Mouse (Mus musculus): ENCODE data around the gene Nabp2.

The Nabp2 gene

DNA sequence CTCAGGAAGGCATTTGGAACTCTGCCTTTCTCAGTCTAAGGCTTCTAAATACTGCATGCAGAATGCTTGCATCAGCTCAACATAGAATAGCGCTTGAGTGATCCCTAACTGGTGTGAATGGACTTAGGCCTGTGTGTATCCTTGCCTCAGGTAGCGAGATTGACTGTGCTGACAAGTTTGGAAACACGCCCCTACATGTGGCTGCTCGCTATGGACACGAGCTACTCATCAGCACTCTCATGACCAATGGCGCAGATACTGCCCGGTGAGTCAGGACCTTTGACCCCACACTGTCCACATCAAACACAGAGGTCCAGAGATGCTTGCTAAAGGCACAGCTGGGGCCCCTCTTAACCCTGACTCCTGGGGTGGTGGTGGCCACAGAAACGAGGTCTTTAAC lies 28.8 kb downstream of the Nabp2 start:
- DNase-seq = no peak

DNA sequence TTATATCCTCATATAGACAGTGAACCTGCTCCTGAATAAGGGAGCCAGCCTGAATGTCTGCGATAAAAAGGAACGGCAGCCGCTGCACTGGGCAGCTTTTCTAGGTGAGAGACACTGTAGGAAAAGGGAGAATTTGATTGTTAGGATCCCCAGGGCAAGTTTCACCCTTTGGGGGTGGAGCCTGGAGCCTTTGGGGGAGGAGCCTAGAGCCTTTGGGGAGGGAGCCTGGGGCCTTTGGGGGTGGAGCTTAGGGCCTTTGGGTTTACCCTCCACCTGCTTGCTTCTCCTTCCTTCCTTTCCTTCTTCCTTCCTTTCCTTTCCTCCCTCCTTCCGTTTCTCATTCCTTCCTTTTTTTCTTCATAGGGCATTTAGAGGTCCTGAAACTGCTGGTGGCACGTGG lies 30.7 kb downstream of the Nabp2 start:
- DNase-seq = no peak

DNA sequence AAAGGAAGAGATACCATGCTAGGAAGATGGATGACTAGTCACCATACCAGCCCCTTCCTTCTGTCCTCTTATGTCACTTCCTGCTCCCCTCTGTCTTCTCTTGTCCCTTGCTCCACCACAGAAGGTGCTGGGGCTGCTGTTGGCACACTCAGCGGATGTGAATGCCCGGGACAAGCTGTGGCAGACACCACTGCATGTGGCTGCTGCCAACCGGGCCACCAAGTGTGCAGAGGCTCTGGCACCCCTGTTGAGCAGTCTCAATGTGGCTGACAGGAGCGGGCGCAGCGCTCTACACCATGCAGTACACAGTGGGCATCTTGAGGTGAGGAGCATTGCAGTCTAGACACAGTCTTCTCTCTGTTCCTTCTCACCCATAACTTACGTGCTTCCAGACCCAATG lies 32.0 kb downstream of the Nabp2 start:
- DNase-seq = no peak

DNA sequence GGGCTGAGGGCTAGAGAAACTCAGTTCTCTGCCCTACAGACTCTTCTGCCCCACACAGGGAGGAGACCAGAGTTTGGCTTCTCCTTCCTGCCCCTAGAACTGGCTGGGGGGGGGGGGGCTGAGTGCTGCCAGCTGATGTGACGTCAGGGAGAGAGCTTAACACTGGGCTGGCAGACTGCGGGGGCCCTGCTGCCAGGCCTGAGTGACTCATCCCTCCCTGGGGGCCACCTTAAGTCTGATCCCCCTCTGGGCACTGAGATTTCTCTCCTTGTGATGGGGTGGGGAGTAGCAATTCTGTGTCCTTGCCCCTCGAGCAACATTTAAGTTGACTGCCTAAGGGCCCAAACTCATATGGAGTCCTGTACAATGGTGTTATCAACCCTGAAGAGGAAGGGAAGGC lies 32.8 kb downstream of the Nabp2 start:
- DNase-seq = no peak

DNA sequence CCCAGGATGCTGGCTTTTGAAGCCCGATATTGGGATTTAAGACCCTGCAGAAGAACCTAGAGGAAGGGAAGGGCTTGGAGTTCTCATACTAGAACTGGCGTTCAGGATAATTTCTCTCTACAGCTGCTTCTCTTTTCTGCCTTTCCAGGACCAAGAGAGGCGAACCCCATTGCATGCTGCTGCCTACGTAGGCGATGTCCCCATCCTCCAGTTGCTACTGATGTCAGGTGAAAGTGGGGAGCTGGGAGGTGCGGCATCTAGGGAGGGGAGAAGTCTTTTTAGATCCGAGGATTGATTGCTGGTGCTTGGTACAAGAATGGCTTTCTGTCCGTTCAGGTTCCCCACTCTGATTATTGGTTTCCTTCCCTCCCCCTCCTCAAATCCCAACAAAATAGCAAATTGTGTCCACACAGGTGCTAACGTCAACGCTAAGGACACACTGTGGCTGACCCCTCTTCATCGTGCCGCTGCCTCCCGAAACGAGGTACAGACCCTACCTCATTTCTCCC lies 33.3 kb downstream of the Nabp2 start:
- no peak for DNase-seq

DNA sequence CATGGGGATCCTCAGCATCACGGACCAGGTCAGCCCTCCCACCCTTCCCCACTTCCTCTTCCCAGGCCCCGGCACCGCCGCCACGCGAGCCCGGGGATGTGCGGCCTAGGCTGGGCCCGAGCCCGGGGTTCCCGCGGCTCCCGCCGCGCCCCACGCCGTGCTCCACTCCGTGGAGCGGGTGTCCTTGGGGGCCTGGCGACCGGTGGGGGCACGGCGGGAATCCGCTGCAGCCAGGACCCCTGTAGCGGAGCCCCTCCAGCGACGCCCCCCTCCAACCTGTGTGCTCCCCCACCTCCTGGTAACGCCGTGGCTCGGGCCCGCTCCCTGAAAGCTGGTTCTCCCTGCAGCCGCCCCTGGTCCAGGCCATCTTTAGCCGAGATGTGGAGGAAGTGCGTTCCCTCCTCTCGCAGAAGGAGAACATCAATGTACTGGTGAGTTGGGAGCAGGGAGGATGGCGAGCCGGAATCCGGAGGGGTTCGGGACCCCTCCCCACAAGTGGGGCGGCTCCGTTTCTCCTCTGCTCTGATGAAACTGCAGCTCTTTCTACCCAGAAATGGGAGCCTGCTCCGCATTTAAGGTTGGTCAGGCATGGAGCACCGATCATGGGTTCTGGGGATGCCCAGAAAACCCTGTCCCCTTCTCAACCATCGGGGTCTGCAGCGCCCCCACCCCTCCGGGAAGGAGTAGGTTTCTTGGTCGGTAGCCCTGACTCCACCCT lies 33.9 kb downstream of the Nabp2 start:
- DNase-seq = peak; percentile 52

DNA sequence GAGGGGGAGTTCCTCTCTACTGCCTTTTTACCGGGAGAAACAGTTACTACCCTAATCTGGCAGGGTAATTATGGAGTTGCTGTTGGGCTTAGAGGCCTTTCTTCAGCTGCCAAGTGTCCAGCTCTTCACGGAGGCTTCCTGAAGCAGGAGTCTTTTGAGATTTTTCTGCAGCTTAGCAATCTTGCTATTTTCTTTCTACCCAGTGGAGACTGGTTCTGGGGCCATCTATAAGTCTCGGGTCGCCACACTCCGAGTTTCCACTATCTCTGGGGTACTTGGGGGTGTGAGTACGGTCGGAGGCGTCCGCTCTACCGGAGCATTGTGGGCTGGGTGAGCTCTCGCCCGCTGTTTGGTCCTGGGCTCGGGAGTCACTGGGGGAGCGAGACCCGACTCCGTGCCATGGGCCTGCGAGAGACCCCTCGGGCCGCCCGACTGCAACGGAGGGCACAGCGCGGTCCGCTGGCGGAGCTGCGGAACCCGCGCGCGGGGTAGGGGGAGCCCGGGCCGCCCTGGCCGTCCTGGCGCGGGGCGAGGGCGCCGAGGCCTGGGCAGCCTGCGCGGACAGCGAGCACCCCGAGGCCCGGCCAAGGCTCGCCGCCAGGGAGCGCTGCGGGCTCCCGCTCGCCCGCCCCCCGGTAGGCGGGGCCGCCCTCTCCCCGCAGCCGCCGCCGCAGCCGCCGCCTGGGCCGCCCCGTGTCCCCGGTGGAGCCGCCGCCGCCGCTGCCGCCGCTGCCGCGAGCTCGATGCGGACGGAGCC lies 34.7 kb downstream of the Nabp2 start, which contains the start of gene Ankrd52:
Gene Ankrd52, plus strand, starts transcription at position 661 of the 757 bp plus-strand sequence.
- peak; percentile 87 for DNase-seq

DNA sequence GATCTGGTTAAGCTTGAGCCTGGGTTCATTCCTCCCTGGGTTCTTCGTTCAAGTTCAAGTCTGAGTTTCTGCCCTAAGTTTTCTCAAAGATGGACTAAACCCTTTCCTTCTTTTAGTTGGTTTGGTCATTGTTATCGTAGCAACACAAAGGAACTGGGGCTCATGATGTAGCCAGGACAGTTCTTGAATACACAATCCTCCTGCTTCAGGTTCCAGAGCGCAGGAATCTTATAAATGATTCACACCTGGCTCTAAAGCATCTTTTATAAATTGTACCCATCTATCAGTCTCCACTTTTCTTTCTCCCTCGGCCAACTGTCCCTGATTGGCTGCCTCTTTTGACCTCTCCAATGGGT lies 35.2 kb downstream of the Nabp2 start:
- no peak for DNase-seq

DNA sequence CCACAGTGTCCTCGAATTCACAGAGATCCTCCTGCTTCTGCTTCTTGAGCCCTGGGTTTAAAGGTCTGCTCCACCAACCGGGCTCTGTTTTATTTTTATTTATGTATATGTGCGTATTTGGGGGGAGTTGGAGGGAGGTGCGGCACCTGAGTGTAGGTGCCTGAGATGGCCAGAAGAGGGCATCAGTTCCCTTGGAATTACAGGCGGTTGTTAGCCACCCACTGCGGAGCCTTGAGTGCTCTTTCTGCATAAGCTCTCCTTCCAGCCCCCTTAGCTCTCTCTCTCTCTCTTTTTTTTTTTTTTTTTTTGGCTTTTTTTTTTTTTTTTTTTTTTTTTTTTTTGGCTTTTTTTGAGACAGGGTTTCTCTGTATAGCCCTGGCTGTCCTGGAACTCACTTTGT lies 36.9 kb downstream of the Nabp2 start:
- no peak for DNase-seq

DNA sequence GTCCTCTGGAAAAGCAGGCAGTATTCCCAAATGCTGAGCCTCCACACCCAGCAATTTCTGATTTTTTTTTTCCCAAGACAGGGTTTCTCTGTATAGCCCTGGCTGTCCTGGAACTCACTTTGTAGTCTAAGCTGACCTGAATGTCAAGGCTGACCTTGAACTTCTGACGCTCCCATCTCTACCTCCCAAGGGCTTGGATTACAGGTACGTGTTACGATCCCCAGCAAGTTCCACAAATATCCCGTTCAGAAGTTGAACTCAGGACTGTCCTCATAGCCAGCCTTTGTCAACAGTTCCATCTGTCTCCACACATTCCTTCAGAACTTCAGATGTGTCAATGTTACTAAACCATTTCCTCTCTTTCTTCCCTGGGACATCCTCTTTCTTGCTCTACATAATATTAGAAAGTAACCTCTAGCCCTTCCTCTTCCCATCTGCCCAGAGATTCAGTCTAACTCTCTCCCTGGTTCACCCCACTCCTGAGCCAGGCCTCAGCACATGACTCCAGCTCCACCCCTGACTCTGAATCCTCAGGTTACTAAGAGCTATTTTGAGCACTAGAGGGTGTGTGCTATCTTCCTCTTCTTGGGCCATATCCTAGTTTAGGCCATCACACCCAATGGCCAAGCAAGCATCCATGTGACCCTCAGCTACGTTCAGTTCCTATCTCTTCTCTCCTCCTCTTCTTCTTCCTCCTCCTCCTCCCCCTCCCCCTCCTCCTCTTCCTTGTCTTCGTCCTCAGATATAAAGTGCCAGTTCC lies 38.1 kb downstream of the Nabp2 start:
- no peak for DNase-seq

DNA sequence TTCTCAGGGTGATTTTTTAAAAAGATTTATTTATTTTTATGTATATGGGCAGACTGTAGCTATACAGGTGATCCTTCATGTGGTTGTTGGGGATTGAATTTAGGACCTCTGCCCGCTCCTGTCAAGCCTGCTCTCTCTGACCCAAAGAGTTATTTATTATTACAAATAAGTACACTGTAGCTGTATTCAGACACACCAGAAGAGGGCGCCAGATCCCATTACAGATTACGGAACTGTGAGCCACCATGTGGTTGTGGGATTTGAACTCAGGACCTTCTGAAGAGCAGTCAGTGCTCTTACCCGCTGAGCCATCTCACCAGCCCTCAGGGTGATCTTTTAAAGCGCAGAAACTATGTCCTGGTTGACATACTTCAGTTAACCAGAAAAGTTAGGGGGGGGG lies 39.1 kb downstream of the Nabp2 start:
- DNase-seq = no peak

DNA sequence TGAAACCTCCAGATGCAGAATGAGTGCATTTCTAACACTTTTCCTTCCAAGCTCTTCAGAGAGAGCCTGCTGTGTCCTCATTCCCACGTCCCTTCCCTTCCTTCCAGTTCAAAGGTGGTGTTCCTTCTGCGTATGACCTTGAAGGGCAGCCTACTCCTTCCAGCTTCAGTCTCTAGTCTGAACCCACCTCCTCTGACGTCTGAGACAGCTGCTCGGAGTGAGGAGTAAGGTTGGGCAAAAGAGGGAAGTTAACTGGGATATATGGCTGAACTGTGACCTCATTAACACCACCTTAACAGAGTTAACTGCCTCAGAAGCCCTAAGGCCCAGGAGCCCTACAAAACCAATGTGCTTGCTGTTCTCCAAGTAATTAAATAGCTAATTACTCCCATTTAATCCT lies 40.7 kb downstream of the Nabp2 start:
- no peak for DNase-seq

DNA sequence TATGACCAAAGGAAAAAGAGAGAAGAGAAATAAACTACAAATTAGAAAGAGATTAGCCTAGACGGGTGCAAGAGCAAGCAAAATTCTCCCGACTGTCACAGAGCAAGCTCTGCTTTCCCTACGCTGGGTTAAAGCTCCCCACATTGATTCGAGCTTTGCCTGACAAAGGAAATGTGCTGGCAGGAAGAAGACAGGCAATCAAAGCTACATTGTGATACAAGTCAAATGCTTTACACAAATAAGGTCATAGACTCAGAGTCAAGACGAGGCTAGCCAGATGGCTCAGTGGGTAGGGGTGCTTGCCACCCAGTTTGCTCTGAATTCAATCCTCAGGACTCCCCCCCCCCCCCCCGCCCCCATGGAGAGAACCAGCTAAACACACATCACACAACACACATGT lies 41.3 kb downstream of the Nabp2 start:
- DNase-seq = no peak

DNA sequence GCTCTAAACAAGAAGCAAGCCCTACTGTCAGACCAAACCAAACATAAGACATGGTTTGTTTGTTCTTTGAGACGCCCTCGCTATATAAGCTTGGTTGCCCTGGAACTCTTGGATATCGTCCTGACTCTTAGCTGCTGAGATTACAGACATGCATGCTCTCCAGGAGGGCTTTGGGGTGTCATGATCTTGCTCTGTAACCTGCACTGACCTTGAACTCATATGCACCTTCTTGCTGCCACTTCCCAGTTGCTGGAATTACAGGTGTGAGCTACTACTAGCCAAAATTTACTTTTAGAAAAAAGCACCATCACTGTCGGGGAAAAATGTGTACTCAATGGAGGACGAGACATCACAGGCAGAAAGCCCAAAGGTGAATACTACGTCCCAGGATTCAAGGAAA lies 41.7 kb downstream of the Nabp2 start:
- no peak for DNase-seq

DNA sequence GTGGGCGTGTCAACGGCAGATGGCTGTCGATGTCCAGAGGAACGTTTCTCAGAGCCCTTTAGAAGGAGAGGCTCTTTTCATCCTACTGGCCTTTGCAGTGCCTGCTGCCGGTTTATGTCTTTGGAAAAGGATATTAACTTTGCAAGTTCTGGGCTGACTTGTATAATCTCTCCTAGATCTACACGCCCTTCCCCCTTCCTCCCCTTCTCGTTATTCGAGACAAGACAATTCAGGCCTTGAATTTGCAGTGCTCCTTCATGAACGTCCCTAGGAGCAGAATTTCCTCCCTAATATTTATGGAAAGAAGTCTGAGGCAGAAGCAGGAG lies 42.1 kb downstream of the Nabp2 start:
- no peak for DNase-seq

DNA sequence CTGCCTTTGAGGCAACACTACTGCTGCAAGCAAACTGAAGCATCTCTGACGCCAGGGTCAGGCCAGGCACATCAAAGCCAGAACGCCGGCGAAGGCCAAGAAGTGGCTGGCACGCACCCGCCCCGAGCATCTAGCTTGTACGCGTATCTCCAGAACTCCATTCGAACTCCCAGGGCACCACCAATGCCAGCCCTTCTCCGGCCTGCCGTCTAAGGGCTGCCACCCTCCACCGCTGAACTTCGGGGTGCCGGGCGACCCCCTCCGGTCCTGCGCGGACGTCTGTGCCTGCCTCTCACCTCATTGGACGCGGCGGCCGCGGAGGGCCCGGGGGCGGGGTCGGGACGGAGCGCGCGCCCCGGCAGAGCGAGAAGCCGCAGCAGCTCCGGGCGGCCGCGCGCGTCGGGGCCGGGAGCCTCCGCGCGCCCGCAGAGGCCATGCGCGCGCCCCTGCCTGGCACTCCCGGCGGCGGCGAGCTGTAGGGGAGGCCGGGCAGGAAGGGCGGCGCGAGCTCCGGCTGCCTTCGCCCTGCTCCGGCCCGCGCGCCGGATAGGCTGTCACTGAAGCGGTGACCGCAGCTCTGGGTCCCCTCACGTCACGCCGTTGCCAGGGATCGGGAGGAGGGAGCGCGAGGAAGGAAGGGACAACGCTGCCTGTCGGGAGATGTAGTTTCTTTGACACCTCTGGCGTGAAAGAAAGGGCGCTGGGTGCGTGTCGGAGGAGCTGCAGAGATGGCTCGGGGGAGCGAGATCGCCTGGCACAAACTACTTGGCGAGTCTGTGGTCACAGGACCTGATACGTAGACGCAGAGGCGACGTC lies 42.7 kb downstream of the Nabp2 start, which contains the start of gene Coq10a:
Gene Coq10a, minus strand, starts transcription at position 596 of the 816 bp plus-strand sequence.
- DNase-seq = peak; percentile 92

DNA sequence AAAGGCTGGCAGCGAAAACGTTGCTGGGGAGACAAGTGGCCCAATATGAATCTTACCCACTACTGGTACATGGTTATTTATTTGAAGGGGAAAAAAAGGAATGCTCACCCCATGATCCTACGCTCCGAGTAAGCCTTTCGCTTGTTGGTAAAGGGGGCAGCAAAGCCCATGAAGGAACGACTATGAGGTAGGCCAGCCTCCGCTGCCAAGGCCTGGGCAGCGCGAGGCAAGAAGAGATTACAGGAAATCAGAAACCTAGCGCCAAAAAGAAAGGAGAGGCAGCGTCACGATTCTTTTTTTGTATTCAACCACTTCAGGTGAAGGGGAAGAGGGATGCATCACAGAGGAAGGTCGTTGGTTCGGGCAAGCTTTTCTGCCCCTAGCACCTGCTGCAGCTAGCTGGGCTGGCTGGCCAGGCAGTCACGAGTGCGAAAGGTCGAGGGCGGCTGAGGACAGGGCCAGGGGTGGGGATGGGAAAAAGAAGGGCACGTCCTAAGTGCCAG lies 43.3 kb downstream of the Nabp2 start:
- no peak for DNase-seq

DNA sequence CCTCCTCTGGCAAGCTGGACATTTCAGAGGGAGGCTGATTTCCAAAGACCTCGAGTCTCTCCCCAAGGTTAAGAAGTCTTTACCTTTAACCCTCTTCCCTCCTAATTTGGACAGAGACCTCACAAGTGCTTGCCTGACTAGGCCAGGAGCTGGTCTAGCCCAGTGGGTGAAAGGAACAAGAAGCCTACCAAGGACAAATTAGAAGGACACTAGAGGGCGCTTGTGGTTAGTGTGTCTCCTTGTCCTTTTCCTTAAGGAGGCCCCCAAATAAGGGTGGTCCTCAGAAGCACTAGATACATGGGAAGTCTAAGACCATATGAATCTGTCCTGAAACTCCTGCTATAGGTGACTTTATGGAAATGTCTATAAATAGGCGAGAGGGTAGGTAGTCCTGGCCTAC lies 48.7 kb downstream of the Nabp2 start:
- DNase-seq = no peak

DNA sequence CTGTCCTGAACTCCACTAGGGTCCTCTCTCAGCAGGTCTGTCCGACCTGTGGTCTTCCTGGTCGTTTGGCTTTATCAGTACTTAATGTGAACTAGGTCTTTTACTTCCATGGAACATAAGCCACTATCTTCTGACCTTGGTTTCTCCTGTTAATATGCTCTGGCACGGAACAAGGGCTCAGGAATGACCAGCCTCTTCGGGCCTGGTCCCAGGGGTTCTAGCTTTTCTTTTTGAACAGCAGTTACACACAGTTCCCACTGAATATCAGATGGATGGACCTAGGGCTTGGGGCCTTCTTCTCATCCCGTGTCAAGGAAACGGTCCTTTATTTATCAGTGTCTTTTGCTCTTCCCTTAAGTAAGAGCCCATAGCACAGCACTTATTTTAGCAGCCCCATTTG lies 49.5 kb downstream of the Nabp2 start:
- DNase-seq = no peak

DNA sequence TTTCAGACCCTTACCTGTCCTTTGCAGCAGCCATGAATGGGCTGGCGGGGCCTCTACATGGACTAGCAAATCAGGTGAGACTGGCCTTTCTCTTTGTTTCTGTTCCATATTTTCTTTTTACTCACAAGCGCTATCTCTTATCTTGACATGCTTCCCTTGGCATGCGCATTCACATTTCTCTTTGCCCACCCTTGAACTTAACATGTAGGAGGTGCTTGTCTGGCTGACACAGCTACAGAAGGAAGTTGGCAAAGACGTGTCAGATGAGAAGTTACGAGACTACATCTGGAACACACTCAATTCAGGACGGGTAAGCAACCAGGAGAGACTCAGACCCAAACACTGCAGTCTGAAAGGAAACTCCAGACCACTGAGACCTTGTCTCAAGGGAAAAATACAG lies 52.1 kb downstream of the Nabp2 start:
- no peak for DNase-seq

DNA sequence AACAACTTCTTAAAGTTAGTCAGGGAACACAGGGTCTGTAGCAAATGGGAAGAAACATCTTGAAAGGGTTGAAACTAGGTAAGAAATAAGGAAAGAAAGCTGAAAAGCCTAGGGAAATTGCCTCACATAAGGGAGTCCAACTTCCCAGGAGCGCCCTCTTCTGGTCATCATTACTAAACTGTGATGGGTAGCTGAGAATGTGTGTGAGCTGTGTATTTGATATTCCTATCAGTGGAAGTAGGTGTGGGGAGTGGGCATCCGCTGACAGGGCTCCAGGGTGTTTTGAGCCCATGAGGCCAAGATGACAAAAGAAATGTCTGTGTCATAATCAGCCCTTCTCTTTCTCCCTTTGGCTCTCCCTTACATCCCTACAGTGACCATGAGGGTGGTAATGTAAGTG lies 52.5 kb downstream of the Nabp2 start:
- peak; percentile 60 for DNase-seq
